ENCODE assay signal across 18 mouse cellular contexts in the genomic region with DNA sequence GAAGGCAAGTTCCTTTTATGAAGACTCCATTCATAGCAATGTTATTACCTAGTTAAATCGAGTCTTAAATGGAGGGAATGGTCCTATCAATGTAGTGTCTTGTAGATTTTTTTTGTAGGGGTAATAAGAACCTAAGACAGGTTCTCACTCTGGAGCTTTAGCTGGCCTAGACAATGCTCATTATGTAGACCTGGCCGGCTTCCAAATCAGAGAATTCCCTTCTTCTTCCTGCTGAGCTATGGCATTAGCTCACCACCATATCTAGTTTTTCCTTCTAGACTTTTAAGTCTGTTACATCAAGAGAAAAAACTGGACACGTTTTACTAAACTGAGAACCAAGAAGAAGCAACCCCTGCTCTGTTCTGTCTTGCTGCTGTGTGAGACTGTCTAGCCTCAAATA. TPM values are rescaled to one million over a fixed set of nuclear protein-coding genes. Genes with fewer than 3 reads are reported as not detected.
DNase-seq lines count a peak whose midpoint lies in the region.
"Had no signal": no experiment of that assay in that cellular context is flagged by ENCODE, and none has a peak within 500 bp of the region (broad histone marks: within the 10 kb centered on the region; RNA-seq: fewer than 3 reads in every experiment).

No protein-coding gene starts in this region.

- no peaks in the 10 kb centered on the region for H3K27me3 ChIP-seq in heart, embryonic 10.5 days (ENCODE audit: insufficient read depth, poor library complexity, severe bottlenecking)
- H3K27me3 ChIP-seq: embryonic facial prominence, embryonic 13.5 days; Patski had no signal

- H3K27ac ChIP-seq in heart, embryonic 10.5 days = no peak overlapping the region
- H3K27ac ChIP-seq: embryonic facial prominence, embryonic 13.5 days; kidney, postnatal 0 days; limb, embryonic 10.5 days; macrophage; midbrain, embryonic 10.5 days had no signal

- no peaks in the 10 kb centered on the region for H3K4me1 ChIP-seq in heart, embryonic 10.5 days
- H3K4me1 ChIP-seq: embryonic facial prominence, embryonic 13.5 days; limb, embryonic 10.5 days had no signal

- H3K9me3 ChIP-seq in heart, embryonic 10.5 days = no peaks in the 10 kb centered on the region
- H3K9me3 ChIP-seq: embryonic facial prominence, embryonic 13.5 days; limb, embryonic 10.5 days; midbrain, embryonic 10.5 days had no signal

- DNase-seq in heart, postnatal 4 days = peak; percentile 52
- DNase-seq in heart, embryonic 10.5 days (ENCODE audit: low spot score) = no peak
- peak; percentile 61 for DNase-seq in testis, postnatal 10 days (ENCODE audit: low spot score)
- DNase-seq in testis, postnatal 14 days (ENCODE audit: low spot score) = no peak
- peak; percentile 60 for DNase-seq in cerebellum, adult 9-10 months
- DNase-seq in T-cell, adult 2 months (ENCODE audit: low spot score) = no peak
- no peak for DNase-seq in layer of hippocampus, postnatal 10 days (ENCODE audit: low spot score in 2 of 2)
- DNase-seq: adrenal gland, postnatal 25 days; lung, adult 18-20 months; retina, postnatal 1 day; right cerebral cortex, postnatal 4 days; thymus, postnatal 14 days had no signal

- WGBS in heart, embryonic 10.5 days = 84% methylated on average over 3 of the region's 3 CpGs

- H3K4me3 ChIP-seq in heart, embryonic 10.5 days = no peak overlapping the region
- H3K4me3 ChIP-seq: embryonic facial prominence, embryonic 13.5 days; limb, embryonic 10.5 days; midbrain, embryonic 10.5 days had no signal

- H3K36me3 ChIP-seq in heart, embryonic 10.5 days = peaks cover 16% of the 10 kb centered on the region

RNA-seq across cellular contexts. Expression of gene Chic2, which starts 42.5 kb away (rescaled TPM):
- total RNA-seq in heart, postnatal 4 days (2021) = 10 to 100 TPM; 29.3 to 29.6 TPM
- 24.5 and 37.8 TPM in 2 replicates for polyA plus RNA-seq in heart, embryonic 10.5 days (2016; fragmentation: Nextera tagmentation; extraction: Ambion mirVana)
- 10 to 100 TPM; 28.3 to 31.5 TPM for total RNA-seq in layer of hippocampus, postnatal 10 days (2021)

Comparison
In these comparisons a context has a peak if more than half of its experiments do, and no peak if none do; other contexts are left out.
1. DNase-seq: peak in heart, postnatal 4 days (single experiment), testis, postnatal 10 days (single experiment) and cerebellum, adult 9-10 months (single experiment); none in heart, embryonic 10.5 days (single experiment), testis, postnatal 14 days (single experiment), T-cell, adult 2 months (single experiment) and layer of hippocampus, postnatal 10 days (0 of 2).